Mouse (Mus musculus) liver, embryonic 15.5 days (tissue): ENCODE measurements around the gene Cdc42se2. TPM values are rescaled to one million over a fixed set of nuclear protein-coding genes. Genes with fewer than 3 reads are reported as not detected.

ENCODE experiments used
- ATAC-seq: fragments of 200-750 bp; cut with Nextera tagmentation; 2 replicates; pipeline ENCODE4 v1.8.0; 2017; ENCODE audit warnings: moderate number of reproducible peaks, mild to moderate bottlenecking, moderate library complexity; ENCODE audit not compliant: insufficient read depth
- H3K27ac ChIP-seq: fragments of 300-500 bp; sonication (generic); replicated peaks from 2 replicates; pipeline ENCODE4 v1.5.1; 2015; ENCODE audit warnings: mild to moderate bottlenecking, inconsistent platforms
- H3K27me3 ChIP-seq: fragments of 300-500 bp; sonication (generic); 2 replicates; pipeline ENCODE4 v1.6.1; 2015; ENCODE audit warnings: mild to moderate bottlenecking, inconsistent platforms
- H3K36me3 ChIP-seq: fragments of 300-500 bp; sonication (generic); replicated peaks from 2 replicates; pipeline ENCODE4 v1.6.1; 2015; ENCODE audit warnings: moderate library complexity, mild to moderate bottlenecking, inconsistent platforms
- H3K4me1 ChIP-seq: fragments of 300-500 bp; sonication (generic); replicated peaks from 2 replicates; pipeline ENCODE4 v1.6.1; 2015; ENCODE audit warnings: inconsistent platforms
- H3K4me2 ChIP-seq: fragments of 300-500 bp; sonication (generic); 2 replicates; pipeline ENCODE4 v1.6.1; 2015; ENCODE audit warnings: moderate library complexity, mild to moderate bottlenecking, inconsistent platforms
- H3K4me3 ChIP-seq: fragments of 300-500 bp; sonication (generic); replicated peaks from 2 replicates; pipeline ENCODE4 v1.5.1; 2015; ENCODE audit warnings: mild to moderate bottlenecking, inconsistent platforms
- H3K9ac ChIP-seq: fragments of 300-500 bp; sonication (generic); 2 replicates; pipeline ENCODE4 v1.6.1; 2015; ENCODE audit warnings: moderate library complexity, mild to moderate bottlenecking, inconsistent platforms
- H3K9me3 ChIP-seq: fragments of 300-500 bp; sonication (generic); replicated peaks from 2 replicates; pipeline ENCODE4 v1.6.1; 2016; ENCODE audit warnings: inconsistent platforms
- WGBS: fragments of 180-500 bp; shearing (Covaris S2); methylation state at CpG from one replicate; pipeline ENCODE4 v1.1.7; 2015; ENCODE audit warnings: mixed read lengths; ENCODE audit not compliant: insufficient replicate concordance; 5-methylcytosine and 5-hydroxymethylcytosine counted together
- polyA plus RNA-seq: library from polyadenylated mRNA; unstranded; fragments of >200 nt; fragmentation: Nextera tagmentation; extraction: Ambion mirVana; gene quantifications from 2 replicates; pipeline ENCODE4 v1.2.1, GENCODE M21; 2015

Gene Cdc42se2
- polyA plus RNA-seq, 1 experiment from 2014 or later: 17.2 TPM

- H3K4me1 ChIP-seq: no peaks in the 10 kb centered on the region
- 78% methylated on average over 2 of the region's 2 CpGs for WGBS
- no peak overlapping the region for H3K9ac ChIP-seq
- peaks cover 51% of the 10 kb centered on the region for H3K36me3 ChIP-seq
- H3K4me3 ChIP-seq: no peak overlapping the region
- no peak overlapping the region for H3K27ac ChIP-seq
- ATAC-seq: no peak
- no peaks in the 10 kb centered on the region for H3K9me3 ChIP-seq
- H3K4me2 ChIP-seq: no peak overlapping the region
- no peaks in the 10 kb centered on the region for H3K27me3 ChIP-seq
Observed at GRCm38 (mm10) chr11:54679141-54679540, 108.3 kb downstream of the Cdc42se2 start.

- Histone ChIP-seq H3K27ac (no peak overlapping the region), H3K27me3 (no peaks in the 10 kb centered on the region), H3K4me2 (no peak overlapping the region), H3K9me3 (no peaks in the 10 kb centered on the region), H3K9ac (no peak overlapping the region), H3K4me3 (no peak overlapping the region), H3K4me1 (no peaks in the 10 kb centered on the region), H3K36me3 (peaks cover 39% of the 10 kb centered on the region)
- ATAC-seq: no peak
- WGBS: 85% methylated on average over 2 of the region's 2 CpGs
Observed at GRCm38 (mm10) chr11:54675792-54676489, 111.5 kb downstream of the Cdc42se2 start.

GRCm38 (mm10) chr11:54673575-54674298 lies 113.7 kb downstream of the Cdc42se2 start:
- 76% methylated on average over 8 of the region's 8 CpGs for WGBS
- no peak overlapping the region for H3K4me3 ChIP-seq
- no peaks in the 10 kb centered on the region for H3K4me1 ChIP-seq
- H3K27ac ChIP-seq: no peak overlapping the region
- H3K27me3 ChIP-seq: no peaks in the 10 kb centered on the region
- no peak overlapping the region for H3K9ac ChIP-seq
- no peak for ATAC-seq
- peaks cover 31% of the 10 kb centered on the region for H3K36me3 ChIP-seq
- H3K4me2 ChIP-seq: no peak overlapping the region
- no peaks in the 10 kb centered on the region for H3K9me3 ChIP-seq

Other genes with a start within 250 kb of the Cdc42se2 start
- 2.6 and 4.1 TPM in 2 replicates for gene Lyrm7, start 73.2 kb upstream of the Cdc42se2 start, polyA plus RNA-seq
- gene Hint1, start 78.7 kb upstream of the Cdc42se2 start, polyA plus RNA-seq: 305 and 377 TPM in 2 replicates
- 43.1 and 43.3 TPM in 2 replicates for gene Gpx3, start 114.8 kb upstream of the Cdc42se2 start, polyA plus RNA-seq
- gene Tnip1, start 175.2 kb upstream of the Cdc42se2 start, polyA plus RNA-seq: 6.1 and 6.6 TPM in 2 replicates
- 54.2 and 57.5 TPM in 2 replicates for gene Anxa6, start 245.8 kb upstream of the Cdc42se2 start, polyA plus RNA-seq